Mouse (Mus musculus) midbrain, embryonic 13.5 days (tissue): Measurements from ENCODE around the gene Abhd16a. TPM values are rescaled to one million over a fixed set of nuclear protein-coding genes. Genes with fewer than 3 reads are reported as not detected.

Experiments
- ATAC-seq: fragments of 200-750 bp; cut with Nextera tagmentation; 2 replicates; pipeline ENCODE4 v1.8.0; 2017; ENCODE audit warnings: mild to moderate bottlenecking, moderate TSS enrichment, moderate library complexity
- H3K27ac ChIP-seq: fragments of 300-500 bp; sonication (generic); 2 replicates; pipeline ENCODE4 v1.5.1; 2015; ENCODE audit warnings: inconsistent platforms, mild to moderate bottlenecking, moderate library complexity
- H3K27me3 ChIP-seq: fragments of 300-500 bp; sonication (generic); 2 replicates; pipeline ENCODE4 v1.6.1; 2015; ENCODE audit warnings: mild to moderate bottlenecking, inconsistent platforms
- H3K36me3 ChIP-seq: fragments of 300-500 bp; sonication (generic); 2 replicates; pipeline ENCODE4 v1.6.1; 2015; ENCODE audit warnings: mild to moderate bottlenecking, inconsistent platforms
- H3K4me1 ChIP-seq: fragments of 300-500 bp; sonication (generic); replicated peaks from 2 replicates; pipeline ENCODE4 v1.6.1; 2015; ENCODE audit warnings: inconsistent platforms
- H3K4me2 ChIP-seq: fragments of 300-500 bp; sonication (generic); replicated peaks from 2 replicates; pipeline ENCODE4 v1.6.1; 2015; ENCODE audit warnings: moderate library complexity, mild to moderate bottlenecking, inconsistent platforms
- H3K4me3 ChIP-seq: fragments of 300-500 bp; sonication (generic); replicated peaks from 2 replicates; pipeline ENCODE4 v1.5.1; 2015; ENCODE audit warnings: mild to moderate bottlenecking, inconsistent platforms
- H3K9ac ChIP-seq: fragments of 300-500 bp; sonication (generic); replicated peaks from 2 replicates; pipeline ENCODE4 v1.6.1; 2015; ENCODE audit warnings: mild to moderate bottlenecking, inconsistent platforms
- H3K9me3 ChIP-seq: fragments of 300-500 bp; sonication (generic); 2 replicates; pipeline ENCODE4 v1.6.1; 2016; ENCODE audit warnings: mild to moderate bottlenecking, inconsistent platforms
- WGBS: fragments of 180-500 bp; shearing (Covaris S2); methylation state at CpG from one replicate; pipeline ENCODE4 v1.1.7; 2015; 5-methylcytosine and 5-hydroxymethylcytosine counted together
- polyA plus RNA-seq: library from polyadenylated mRNA; unstranded; fragments of >200 nt; fragmentation: Nextera tagmentation; extraction: Ambion mirVana; gene quantifications from 2 replicates; pipeline ENCODE4 v1.2.1, GENCODE M21; 2015

The Abhd16a gene
- polyA plus RNA-seq, 1 experiment from 2014 or later: 86.5 TPM

GRCm38 (mm10) chr17:35094475-35095365, 5.7 kb downstream of the Abhd16a start:
- WGBS: 93% methylated on average over 15 of the region's 15 CpGs
- H3K4me1 ChIP-seq: peaks cover 13% of the 10 kb centered on the region
- no peak overlapping the region for H3K4me3 ChIP-seq
- no peaks in the 10 kb centered on the region for H3K9me3 ChIP-seq
- ATAC-seq: no peak
- peaks cover 84% of the 10 kb centered on the region for H3K36me3 ChIP-seq
- no peak overlapping the region for H3K9ac ChIP-seq
- no peak overlapping the region for H3K27ac ChIP-seq
- H3K4me2 ChIP-seq: no peak overlapping the region
- H3K27me3 ChIP-seq: no peaks in the 10 kb centered on the region

- 80% methylated on average over 12 of the region's 12 CpGs for WGBS
- no peak overlapping the region for H3K4me3 ChIP-seq
- no peak overlapping the region for H3K27ac ChIP-seq
- no peaks in the 10 kb centered on the region for H3K4me1 ChIP-seq
- ATAC-seq: no peak
- no peak overlapping the region for H3K4me2 ChIP-seq
- no peaks in the 10 kb centered on the region for H3K9me3 ChIP-seq
- H3K36me3 ChIP-seq: peaks cover 96% of the 10 kb centered on the region
- no peaks in the 10 kb centered on the region for H3K27me3 ChIP-seq
- no peak overlapping the region for H3K9ac ChIP-seq
Measured at GRCm38 (mm10) chr17:35096597-35096996, 7.5 kb downstream of the Abhd16a start.

GRCm38 (mm10) chr17:35097164-35097655, 8.1 kb downstream of the Abhd16a start:
- H3K36me3 ChIP-seq: peaks cover 98% of the 10 kb centered on the region
- no peak overlapping the region for H3K4me2 ChIP-seq
- 73% methylated on average over 12 of the region's 12 CpGs for WGBS
- no peak for ATAC-seq
- H3K27me3 ChIP-seq: no peaks in the 10 kb centered on the region
- H3K4me1 ChIP-seq: no peaks in the 10 kb centered on the region
- H3K27ac ChIP-seq: no peak overlapping the region
- H3K4me3 ChIP-seq: no peak overlapping the region
- H3K9me3 ChIP-seq: no peaks in the 10 kb centered on the region
- no peak overlapping the region for H3K9ac ChIP-seq

GRCm38 (mm10) chr17:35100196-35100765, 11.2 kb downstream of the Abhd16a start:
- no peaks in the 10 kb centered on the region for H3K27me3 ChIP-seq
- H3K36me3 ChIP-seq: peaks cover 87% of the 10 kb centered on the region
- H3K4me1 ChIP-seq: no peaks in the 10 kb centered on the region
- no peak overlapping the region for H3K4me2 ChIP-seq
- 67% methylated on average over 10 of the region's 10 CpGs for WGBS
- no peak overlapping the region for H3K9ac ChIP-seq
- H3K4me3 ChIP-seq: no peak overlapping the region
- no peak overlapping the region for H3K27ac ChIP-seq
- no peak for ATAC-seq
- no peaks in the 10 kb centered on the region for H3K9me3 ChIP-seq

GRCm38 (mm10) chr17:35101161-35101560, 12.1 kb downstream of the Abhd16a start:
- WGBS: 94% methylated on average over 11 of the region's 11 CpGs
- Histone ChIP-seq H3K27ac (no peak overlapping the region), H3K27me3 (no peaks in the 10 kb centered on the region), H3K36me3 (peaks cover 79% of the 10 kb centered on the region), H3K9ac (0 out of 2 replicates have a peak overlapping the region, but pooled peaks have one; percentile 19), H3K4me2 (no peak overlapping the region), H3K4me1 (peaks cover 5% of the 10 kb centered on the region), H3K4me3 (no peak overlapping the region), H3K9me3 (no peaks in the 10 kb centered on the region)
- no peak for ATAC-seq

- Histone ChIP-seq H3K4me3 (no peak overlapping the region), H3K4me2 (no peak overlapping the region), H3K4me1 (peaks cover 7% of the 10 kb centered on the region), H3K36me3 (peaks cover 68% of the 10 kb centered on the region), H3K9ac (no peak overlapping the region), H3K27me3 (no peaks in the 10 kb centered on the region), H3K27ac (no peak overlapping the region), H3K9me3 (no peaks in the 10 kb centered on the region)
- ATAC-seq: no peak
- WGBS: 73% methylated on average over 8 of the region's 8 CpGs
Measured at GRCm38 (mm10) chr17:35102299-35102698, 13.2 kb downstream of the Abhd16a start.

- Histone ChIP-seq H3K4me2 (no peak overlapping the region), H3K27me3 (no peaks in the 10 kb centered on the region), H3K9ac (no peak overlapping the region), H3K36me3 (peaks cover 58% of the 10 kb centered on the region), H3K9me3 (no peaks in the 10 kb centered on the region), H3K27ac (no peak overlapping the region), H3K4me3 (no peak overlapping the region), H3K4me1 (peaks cover 7% of the 10 kb centered on the region)
- ATAC-seq: no peak
- 76% methylated on average over 6 of the region's 6 CpGs for WGBS
Measured at GRCm38 (mm10) chr17:35103221-35103690, 14.2 kb downstream of the Abhd16a start.

GRCm38 (mm10) chr17:35104079-35104478, 15.0 kb downstream of the Abhd16a start:
- Histone ChIP-seq H3K4me2 (no peak overlapping the region), H3K27ac (no peak overlapping the region), H3K9me3 (no peaks in the 10 kb centered on the region), H3K36me3 (peaks cover 50% of the 10 kb centered on the region), H3K4me1 (peaks cover 7% of the 10 kb centered on the region), H3K27me3 (no peaks in the 10 kb centered on the region), H3K4me3 (no peak overlapping the region), H3K9ac (no peak overlapping the region)
- ATAC-seq: no peak
- WGBS: 92% methylated on average over 7 of the region's 7 CpGs

- H3K4me2 ChIP-seq: no peak overlapping the region
- no peak for ATAC-seq
- 69% methylated on average over 6 of the region's 6 CpGs for WGBS
- no peak overlapping the region for H3K27ac ChIP-seq
- H3K9ac ChIP-seq: 0 out of 2 replicates have a peak overlapping the region, but pooled peaks have one; percentile 8
- no peaks in the 10 kb centered on the region for H3K27me3 ChIP-seq
- H3K9me3 ChIP-seq: no peaks in the 10 kb centered on the region
- peaks cover 7% of the 10 kb centered on the region for H3K4me1 ChIP-seq
- H3K4me3 ChIP-seq: no peak overlapping the region
- H3K36me3 ChIP-seq: peaks cover 43% of the 10 kb centered on the region
Measured at GRCm38 (mm10) chr17:35104754-35105153, 15.7 kb downstream of the Abhd16a start.

- peak overlapping the region; percentile 41 for H3K4me2 ChIP-seq
- WGBS: 19% methylated on average over 13 of the region's 13 CpGs
- H3K9ac ChIP-seq: peak overlapping the region; percentile 61
- 0 out of 2 replicates have a peak overlapping the region, but pooled peaks have one; percentile 13 for H3K4me3 ChIP-seq
- peak; percentile 35 for ATAC-seq
- no peaks in the 10 kb centered on the region for H3K9me3 ChIP-seq
- no peaks in the 10 kb centered on the region for H3K27me3 ChIP-seq
- peaks cover 32% of the 10 kb centered on the region for H3K36me3 ChIP-seq
- peaks cover 7% of the 10 kb centered on the region for H3K4me1 ChIP-seq
- peak overlapping the region; percentile 40 for H3K27ac ChIP-seq
Measured at GRCm38 (mm10) chr17:35105740-35106389, 16.8 kb downstream of the Abhd16a start.

GRCm38 (mm10) chr17:35106522-35106921, 17.5 kb downstream of the Abhd16a start:
- ATAC-seq: peak; percentile 24; the same call in 1 of the 2 replicates
- Histone ChIP-seq H3K27ac (peak overlapping the region; percentile 40), H3K9ac (no peak overlapping the region; the same call in 1 of the 2 replicates), H3K36me3 (peaks cover 25% of the 10 kb centered on the region), H3K4me3 (no peak overlapping the region), H3K4me1 (peaks cover 7% of the 10 kb centered on the region), H3K4me2 (no peak overlapping the region), H3K27me3 (no peaks in the 10 kb centered on the region), H3K9me3 (no peaks in the 10 kb centered on the region)
- WGBS: 67% methylated on average over 3 of the region's 3 CpGs
